Mouse (Mus musculus) intestine, embryonic 16.5 days (tissue): Measurements from ENCODE around the gene Olfr1412. TPM values are rescaled to one million over a fixed set of nuclear protein-coding genes. Genes with fewer than 3 reads are reported as not detected.

Experiments
- ATAC-seq: fragments of 200-750 bp; cut with Nextera tagmentation; 2 replicates; pipeline ENCODE4 v1.8.0; 2017; ENCODE audit warnings: moderate TSS enrichment, moderate library complexity
- H3K27ac ChIP-seq: fragments of 300-500 bp; sonication (generic); 2 replicates; pipeline ENCODE4 v1.5.1; 2014; ENCODE audit warnings: mild to moderate bottlenecking, low read length
- H3K27me3 ChIP-seq: fragments of 300-500 bp; sonication (generic); replicated peaks from 2 replicates; pipeline ENCODE4 v1.6.1; 2014; ENCODE audit warnings: low read length, control low read depth, mixed read lengths; ENCODE audit not compliant: control insufficient read depth, insufficient read depth
- H3K36me3 ChIP-seq: fragments of 300-500 bp; sonication (generic); 2 replicates; pipeline ENCODE4 v1.6.1; 2014; ENCODE audit warnings: low read length, control low read depth; ENCODE audit not compliant: control insufficient read depth, insufficient read depth
- H3K4me1 ChIP-seq: fragments of 300-500 bp; sonication (generic); 2 replicates; pipeline ENCODE4 v1.6.1; 2014; ENCODE audit warnings: low read length, control low read depth, mixed read lengths; ENCODE audit not compliant: control insufficient read depth, insufficient read depth
- H3K4me2 ChIP-seq: fragments of 300-500 bp; sonication (generic); 2 replicates; pipeline ENCODE4 v1.6.1; 2014; ENCODE audit warnings: low read depth, low read length, control low read depth
- H3K4me3 ChIP-seq: fragments of 300-500 bp; sonication (generic); 2 replicates; pipeline ENCODE4 v1.5.1; 2014; ENCODE audit warnings: mild to moderate bottlenecking, low read length
- H3K9ac ChIP-seq: fragments of 300-500 bp; sonication (generic); 2 replicates; pipeline ENCODE4 v1.6.1; 2014; ENCODE audit warnings: low read depth, low read length
- H3K9me3 ChIP-seq: fragments of 300-500 bp; sonication (generic); 2 replicates; pipeline ENCODE4 v1.6.1; 2016; ENCODE audit warnings: low read length, control low read depth; ENCODE audit not compliant: control insufficient read depth
- WGBS: fragments of 180-500 bp; shearing (Covaris S2); extraction: QIAGEN DNeasy Blood & Tissue Kit; methylation state at CpG from one replicate; pipeline ENCODE4 v1.1.7; 2014; 5-methylcytosine and 5-hydroxymethylcytosine counted together
- polyA plus RNA-seq: library from polyadenylated mRNA; unstranded; fragments of >200 nt; fragmentation: Nextera tagmentation; extraction: Ambion mirVana; gene quantifications from 2 replicates; pipeline ENCODE4 v1.2.1, GENCODE M21; 2015

Gene Olfr1412
- polyA plus RNA-seq, 1 experiment from 2014 or later, result not detected

DNA sequence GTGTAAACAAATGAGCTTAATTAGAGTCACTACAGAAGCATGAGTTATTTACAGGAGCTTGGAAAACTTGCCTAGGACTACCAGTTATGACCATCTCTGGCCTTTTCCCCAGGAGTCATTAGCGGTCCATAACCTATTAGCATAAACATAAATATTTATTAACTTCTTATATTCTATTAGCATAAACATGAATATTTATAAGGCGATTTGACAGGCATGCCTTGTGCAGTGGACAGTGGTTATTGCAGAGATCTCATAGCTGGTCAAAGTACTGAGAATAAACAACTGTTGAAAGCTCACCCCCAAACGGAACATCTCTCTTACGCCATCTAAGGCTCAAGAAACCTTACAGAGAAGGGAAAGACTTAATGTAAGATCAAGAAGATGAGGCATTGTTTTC is 27.6 kb downstream of the Olfr1412 start:
- Histone ChIP-seq H3K4me1 (no peaks in the 10 kb centered on the region), H3K36me3 (no peaks in the 10 kb centered on the region), H3K27me3 (no peaks in the 10 kb centered on the region), H3K4me3 (no peak overlapping the region), H3K9ac (no peak overlapping the region), H3K4me2 (no peak overlapping the region), H3K9me3 (no peaks in the 10 kb centered on the region), H3K27ac (no peak overlapping the region)
- ATAC-seq, result no peak
- 46% methylated on average over 4 of the region's 4 CpGs for WGBS

DNA sequence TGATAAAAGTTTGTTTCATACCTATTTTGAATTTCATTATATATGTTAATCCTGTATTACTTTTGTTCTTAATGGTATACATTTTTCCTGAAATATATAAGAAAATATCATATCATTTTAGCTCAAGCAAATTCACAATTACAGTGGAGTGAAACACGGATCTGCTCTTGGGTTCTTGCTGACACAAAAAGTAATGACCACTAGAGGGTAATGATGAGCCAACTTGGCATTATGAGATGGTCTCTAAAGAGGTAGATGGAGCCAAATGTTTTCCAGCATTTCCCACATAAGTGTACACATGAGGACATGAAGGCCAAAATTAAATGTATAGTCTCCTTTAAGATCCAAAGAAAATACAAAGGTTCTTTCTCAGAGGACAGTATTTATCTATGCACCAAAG is 28.9 kb downstream of the Olfr1412 start:
- no peak overlapping the region for H3K4me2 ChIP-seq
- no peaks in the 10 kb centered on the region for H3K36me3 ChIP-seq
- no peak overlapping the region for H3K27ac ChIP-seq
- no peak overlapping the region for H3K4me3 ChIP-seq
- WGBS, result 4% methylated on average over 1 of the region's 1 CpGs
- H3K9ac ChIP-seq, result no peak overlapping the region
- no peaks in the 10 kb centered on the region for H3K4me1 ChIP-seq
- no peaks in the 10 kb centered on the region for H3K9me3 ChIP-seq
- no peaks in the 10 kb centered on the region for H3K27me3 ChIP-seq
- ATAC-seq, result no peak

DNA sequence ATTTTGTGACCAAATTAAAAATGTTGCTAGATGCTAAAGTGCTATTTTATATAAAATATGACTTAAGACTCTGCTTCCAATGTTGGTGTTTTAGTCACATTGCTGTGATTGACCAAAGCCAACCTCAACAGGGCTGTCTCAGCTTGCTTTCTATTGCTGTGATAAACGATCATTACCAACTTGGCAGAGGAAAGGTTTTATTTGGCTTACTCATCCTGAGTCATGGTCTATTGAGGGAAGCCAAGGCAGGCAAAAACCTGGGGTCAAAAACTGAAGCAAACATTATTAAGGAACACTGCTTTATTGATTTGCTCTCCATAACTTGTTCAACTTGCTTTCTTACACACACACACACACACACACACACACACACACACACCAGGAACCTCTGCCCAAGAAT is 30.5 kb downstream of the Olfr1412 start:
- H3K27ac ChIP-seq, result no peak overlapping the region
- no peaks in the 10 kb centered on the region for H3K9me3 ChIP-seq
- H3K4me1 ChIP-seq, result no peaks in the 10 kb centered on the region
- no peak overlapping the region for H3K4me3 ChIP-seq
- WGBS, result 77% methylated on average over 1 of the region's 1 CpGs
- H3K27me3 ChIP-seq, result no peaks in the 10 kb centered on the region
- no peak for ATAC-seq
- H3K4me2 ChIP-seq, result no peak overlapping the region
- no peak overlapping the region for H3K9ac ChIP-seq
- H3K36me3 ChIP-seq, result no peaks in the 10 kb centered on the region

DNA sequence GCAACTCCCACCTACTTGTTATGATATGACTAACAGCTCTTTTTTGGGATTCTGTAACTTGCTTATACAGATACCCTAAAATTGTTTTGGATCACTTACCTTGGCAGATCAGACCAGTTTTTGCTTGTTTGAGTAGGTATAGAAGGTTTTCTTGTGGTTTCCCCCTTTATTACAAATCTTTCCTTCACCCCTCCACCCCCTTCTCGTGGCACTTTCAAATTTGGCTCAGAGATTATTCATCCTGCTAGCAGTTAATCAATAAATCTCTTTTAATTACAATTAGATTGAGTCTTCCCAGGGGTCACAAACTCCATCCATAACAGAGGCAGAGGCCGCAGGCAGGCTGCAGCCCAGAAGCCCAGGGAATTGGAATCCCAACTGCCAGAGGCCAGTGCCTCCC is 31.9 kb downstream of the Olfr1412 start, which contains the start of gene Olfr12:
Gene Olfr12, plus strand, starts transcription at position 301 of the 400 bp plus-strand sequence.
- Histone ChIP-seq H3K4me2 (no peak within 1 kb of the TSS), H3K9ac (no peak within 1 kb of the TSS), H3K27me3 (no peaks in the 10 kb centered on the region), H3K4me3 (no peak within 1 kb of the TSS), H3K9me3 (no peaks in the 10 kb centered on the region), H3K27ac (no peak within 1 kb of the TSS), H3K4me1 (no peaks in the 10 kb centered on the region), H3K36me3 (no peaks in the 10 kb centered on the region)
- no peak for ATAC-seq
- 57% methylated on average over 2 of the region's 2 CpGs for WGBS

DNA sequence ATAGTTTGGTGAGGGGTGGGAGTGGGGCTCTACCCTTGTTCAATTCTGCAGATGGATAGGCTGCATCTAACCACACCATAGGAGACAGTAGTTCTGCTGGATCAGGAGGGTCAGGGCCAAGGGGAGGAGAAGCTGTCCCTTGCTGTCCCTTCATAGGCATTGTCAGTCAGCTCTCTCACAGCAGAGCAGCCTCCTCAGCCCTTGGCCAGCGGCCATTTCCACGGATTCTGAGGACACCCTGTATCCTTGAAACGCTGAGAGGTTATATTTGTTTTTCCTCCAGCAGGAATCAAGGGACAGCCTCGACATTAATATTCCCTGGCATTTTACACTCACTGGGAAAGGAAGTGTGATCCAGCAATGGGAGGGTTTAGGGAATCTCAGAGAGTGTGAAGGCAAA is 32.8 kb downstream of the Olfr1412 start:
- no peaks in the 10 kb centered on the region for H3K9me3 ChIP-seq
- no peak overlapping the region for H3K27ac ChIP-seq
- H3K4me2 ChIP-seq, result no peak overlapping the region
- H3K27me3 ChIP-seq, result no peaks in the 10 kb centered on the region
- no peaks in the 10 kb centered on the region for H3K36me3 ChIP-seq
- ATAC-seq, result no peak
- 53% methylated on average over 4 of the region's 4 CpGs for WGBS
- H3K4me1 ChIP-seq, result no peaks in the 10 kb centered on the region
- no peak overlapping the region for H3K9ac ChIP-seq
- no peak overlapping the region for H3K4me3 ChIP-seq

DNA sequence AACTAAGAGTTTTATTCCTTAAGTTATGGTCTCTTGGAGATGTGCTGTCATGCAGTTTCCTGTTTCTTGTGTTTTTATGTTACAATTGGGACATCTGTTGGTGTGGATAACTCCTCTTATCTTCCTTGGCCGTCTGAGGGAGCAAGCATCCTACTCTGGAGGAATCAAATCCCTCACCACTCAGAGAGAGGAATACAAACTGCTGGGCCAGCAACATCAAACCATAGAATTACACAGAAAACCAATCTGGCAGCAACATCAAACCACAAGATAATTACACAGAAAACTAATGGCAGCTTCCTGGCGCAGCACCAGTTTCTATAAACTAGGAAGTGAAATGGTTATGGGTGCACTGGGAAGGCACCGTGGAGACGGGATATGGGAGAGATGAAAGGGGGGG is 42.6 kb downstream of the Olfr1412 start:
- 69% methylated on average over 4 of the region's 4 CpGs for WGBS
- no peak overlapping the region for H3K4me3 ChIP-seq
- no peaks in the 10 kb centered on the region for H3K4me1 ChIP-seq

DNA sequence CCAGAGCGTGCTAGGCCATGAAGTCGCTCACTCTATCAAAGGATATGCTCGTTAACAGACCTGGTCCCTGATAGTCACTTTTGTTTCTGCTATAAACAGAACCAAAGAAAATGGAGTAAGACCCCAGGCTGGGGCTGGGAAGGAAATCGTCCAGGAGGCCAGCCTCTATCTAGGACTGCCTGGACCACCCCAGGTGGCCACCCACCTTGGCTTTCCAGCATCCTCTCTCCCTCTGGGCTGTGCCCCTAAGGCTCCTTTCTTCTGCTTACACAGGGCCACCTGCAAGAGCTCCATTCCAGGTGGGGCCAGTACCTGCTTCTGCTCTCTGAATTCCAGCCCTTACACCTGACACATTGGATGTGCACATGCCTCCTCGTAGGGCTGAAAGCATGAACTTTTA is 46.6 kb downstream of the Olfr1412 start:
- Histone ChIP-seq H3K9me3 (no peaks in the 10 kb centered on the region), H3K9ac (no peak overlapping the region), H3K4me3 (no peak overlapping the region), H3K27me3 (no peaks in the 10 kb centered on the region), H3K4me1 (no peaks in the 10 kb centered on the region), H3K36me3 (peaks cover 5% of the 10 kb centered on the region; the same call in 1 of the 2 replicates), H3K4me2 (no peak overlapping the region), H3K27ac (no peak overlapping the region)
- no peak for ATAC-seq
- WGBS, result 84% methylated on average over 5 of the region's 5 CpGs

More for the DNA sequence above, 42.6 kb downstream of the Olfr1412 start:
- Histone ChIP-seq H3K4me2 (no peak overlapping the region), H3K27me3 (no peaks in the 10 kb centered on the region; the same call in 1 of the 2 replicates), H3K27ac (no peak overlapping the region), H3K9ac (no peak overlapping the region), H3K36me3 (no peaks in the 10 kb centered on the region), H3K9me3 (no peaks in the 10 kb centered on the region)
- ATAC-seq, result no peak

DNA sequence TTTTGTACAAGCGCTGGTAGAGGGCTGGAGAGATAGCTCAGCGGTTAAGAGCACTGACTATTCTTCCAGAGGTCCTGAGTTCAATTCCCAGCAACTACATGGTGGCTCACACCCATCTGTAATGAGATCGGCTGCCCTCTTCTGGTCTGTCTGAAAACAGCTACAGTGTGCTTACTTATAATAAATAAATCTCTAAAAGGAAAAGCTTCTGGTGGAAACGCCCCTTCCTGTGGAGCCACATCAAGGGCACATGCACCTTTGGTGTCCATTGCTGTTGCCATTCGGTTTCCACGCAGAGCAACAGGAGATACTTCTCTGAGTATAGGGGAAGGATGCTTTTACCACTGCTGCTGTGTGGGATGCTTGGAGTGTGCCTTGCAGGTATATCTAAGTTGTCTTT is 47.4 kb downstream of the Olfr1412 start:
- Histone ChIP-seq H3K27ac (no peak overlapping the region), H3K4me3 (no peak overlapping the region), H3K9ac (no peak overlapping the region), H3K4me1 (no peaks in the 10 kb centered on the region), H3K9me3 (no peaks in the 10 kb centered on the region), H3K27me3 (no peaks in the 10 kb centered on the region), H3K36me3 (peaks cover 5% of the 10 kb centered on the region; the same call in 1 of the 2 replicates), H3K4me2 (no peak overlapping the region)
- ATAC-seq, result no peak
- 66% methylated on average over 6 of the region's 6 CpGs for WGBS

DNA sequence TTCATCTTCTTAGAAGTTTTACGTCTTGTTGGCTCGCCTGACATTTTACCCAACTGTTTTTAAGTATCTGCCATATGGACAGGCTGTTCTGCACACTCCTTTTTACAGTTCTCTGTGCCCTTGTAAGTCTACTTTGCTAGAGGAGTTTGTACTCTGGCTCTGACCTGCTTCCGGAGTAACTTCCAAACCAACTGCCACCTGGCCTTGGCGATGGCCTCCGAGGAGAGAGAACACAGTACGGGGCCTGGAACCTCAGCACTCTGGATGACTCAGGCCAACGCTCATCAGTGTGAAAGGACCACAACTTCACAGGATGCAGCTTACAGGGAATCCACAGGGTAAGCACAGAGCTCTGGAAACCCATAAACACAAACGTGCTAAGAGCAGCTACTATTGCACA is 48.1 kb downstream of the Olfr1412 start:
- Histone ChIP-seq H3K9me3 (no peaks in the 10 kb centered on the region), H3K4me2 (no peak overlapping the region), H3K4me1 (no peaks in the 10 kb centered on the region), H3K27me3 (no peaks in the 10 kb centered on the region), H3K9ac (no peak overlapping the region), H3K36me3 (peaks cover 5% of the 10 kb centered on the region; the same call in 1 of the 2 replicates), H3K4me3 (no peak overlapping the region), H3K27ac (no peak overlapping the region)
- WGBS, result 87% methylated on average over 8 of the region's 8 CpGs
- ATAC-seq, result no peak

DNA sequence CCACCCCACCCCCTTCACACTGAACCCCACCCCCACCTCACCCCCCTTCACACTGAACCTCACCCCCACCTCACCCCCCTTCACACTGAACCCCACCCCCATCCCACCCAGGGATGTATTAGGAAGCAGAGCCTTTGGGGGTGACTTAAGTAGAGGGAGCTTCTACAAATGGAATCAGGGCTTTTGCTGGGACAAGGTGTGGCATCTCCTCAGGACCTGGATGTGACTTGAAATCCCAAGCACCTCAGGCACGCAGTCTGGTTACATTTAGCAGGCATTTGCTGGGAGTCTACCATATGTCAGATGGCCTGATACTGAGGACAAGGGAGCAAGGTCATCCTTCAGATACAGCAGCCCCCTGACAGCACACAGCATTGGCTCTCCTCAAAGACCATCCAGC is 49.0 kb downstream of the Olfr1412 start:
- no peak overlapping the region for H3K9ac ChIP-seq
- H3K36me3 ChIP-seq, result peaks cover 5% of the 10 kb centered on the region; the same call in 1 of the 2 replicates
- 63% methylated on average over 1 of the region's 1 CpGs for WGBS
- H3K4me3 ChIP-seq, result no peak overlapping the region
- H3K27me3 ChIP-seq, result no peaks in the 10 kb centered on the region
- no peak overlapping the region for H3K4me2 ChIP-seq
- no peaks in the 10 kb centered on the region for H3K4me1 ChIP-seq
- no peak overlapping the region for H3K27ac ChIP-seq
- no peaks in the 10 kb centered on the region for H3K9me3 ChIP-seq
- ATAC-seq, result no peak
